Mouse (Mus musculus) forebrain, embryonic 10.5 days (tissue): Measurements from ENCODE around the gene Sftpa1. TPM values are rescaled to one million over a fixed set of nuclear protein-coding genes. Genes with fewer than 3 reads are reported as not detected.

Source experiments
- DNase-seq: peaks from one replicate; pipeline ENCODE4 v3.0.0-alpha.2; 2017; ENCODE audit warnings: low spot score; ENCODE audit errors: extremely low spot score
- H3K27ac ChIP-seq: fragments of 300-500 bp; sonication (generic); 2 replicates; pipeline ENCODE4 v1.5.1; 2016; ENCODE audit warnings: mild to moderate bottlenecking
- H3K27me3 ChIP-seq: fragments of 300-500 bp; sonication (generic); 2 replicates; pipeline ENCODE4 v1.6.1; 2016; ENCODE audit warnings: mild to moderate bottlenecking; ENCODE audit not compliant: poor library complexity, severe bottlenecking
- H3K36me3 ChIP-seq: fragments of 300-500 bp; sonication (generic); replicated peaks from 2 replicates; pipeline ENCODE4 v1.6.1; 2016; ENCODE audit warnings: mild to moderate bottlenecking, moderate library complexity
- H3K4me1 ChIP-seq: fragments of 300-500 bp; sonication (generic); 2 replicates; pipeline ENCODE4 v1.6.1; 2016
- H3K4me3 ChIP-seq: fragments of 300-500 bp; sonication (generic); 2 replicates; pipeline ENCODE4 v1.5.1; 2016; ENCODE audit warnings: mild to moderate bottlenecking, moderate library complexity
- H3K9me3 ChIP-seq: fragments of 300-500 bp; sonication (generic); 2 replicates; pipeline ENCODE4 v1.6.1; 2016; ENCODE audit warnings: mild to moderate bottlenecking, moderate library complexity
- WGBS: fragments of 180-500 bp; shearing (Covaris S2); methylation state at CpG from one replicate; pipeline ENCODE4 v1.1.7; 2016; 5-methylcytosine and 5-hydroxymethylcytosine counted together
- polyA plus RNA-seq: library from polyadenylated mRNA; unstranded; fragments of >200 nt; fragmentation: Nextera tagmentation; extraction: Ambion mirVana; gene quantifications from 2 replicates; pipeline ENCODE4 v1.2.1, GENCODE M21; 2016

Gene Sftpa1
- not detected in 2 replicates for polyA plus RNA-seq

DNA sequence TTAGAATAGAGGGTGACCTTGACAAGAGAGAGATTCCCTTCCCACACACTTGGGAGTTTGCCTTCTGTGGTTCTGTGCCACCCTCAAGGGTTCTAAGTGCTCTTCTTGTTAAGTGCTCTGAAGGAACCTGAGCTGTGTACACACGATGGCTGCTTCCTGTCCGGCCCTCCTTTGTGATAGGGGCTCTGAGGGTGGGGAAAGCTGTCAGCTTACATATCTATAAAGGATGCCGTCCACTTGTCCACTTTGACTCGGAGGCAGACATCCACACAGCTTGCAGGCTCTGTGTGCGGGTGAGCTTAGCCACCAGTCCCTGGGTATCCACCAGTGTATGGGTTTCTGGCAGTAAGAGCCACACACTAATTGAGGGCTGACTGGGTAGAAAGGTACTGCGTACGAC lies at the start of gene Sftpa1:
Gene Sftpa1 (plus strand): TSS at position 243 of the 400 bp plus-strand sequence.
- Histone ChIP-seq H3K4me1 (no peaks in the 10 kb centered on the region), H3K4me3 (no peak within 1 kb of the TSS), H3K9me3 (no peaks in the 10 kb centered on the region), H3K27me3 (no peaks in the 10 kb centered on the region), H3K27ac (no peak within 1 kb of the TSS), H3K36me3 (no peaks in the 10 kb centered on the region)
- 90% methylated on average over 7 of the region's 7 CpGs for WGBS
- no peak for DNase-seq

GRCm38 (mm10) chr14:41082408-41082807 lies 49.2 kb upstream of the Sftpa1 start:
- Histone ChIP-seq H3K27me3 (no peaks in the 10 kb centered on the region), H3K4me3 (no peak overlapping the region), H3K36me3 (no peaks in the 10 kb centered on the region), H3K9me3 (no peaks in the 10 kb centered on the region), H3K4me1 (peaks cover 5% of the 10 kb centered on the region; the same call in 1 of the 2 replicates), H3K27ac (no peak overlapping the region)
- 80% methylated on average over 2 of the region's 2 CpGs for WGBS
- DNase-seq: no peak

DNA sequence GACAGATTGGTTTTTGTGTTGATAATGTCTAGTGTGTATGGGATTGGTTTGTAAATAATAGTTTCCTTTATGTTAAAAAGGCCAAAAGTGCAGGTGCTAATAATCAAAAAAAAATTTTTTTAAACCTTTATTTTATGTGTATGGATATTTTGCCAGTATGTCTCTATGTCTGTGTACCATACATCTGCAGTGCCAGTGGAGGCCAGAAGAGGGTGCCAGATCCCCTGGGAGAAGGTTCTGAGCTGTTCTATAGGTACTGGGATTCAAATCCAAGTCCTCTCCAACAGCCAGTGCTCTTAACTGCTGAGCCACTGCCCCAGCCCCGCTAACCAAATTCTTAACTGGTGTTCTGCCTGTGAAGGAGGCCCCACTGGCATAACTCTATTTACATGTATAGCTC lies 44.1 kb upstream of the Sftpa1 start:
- WGBS: 76% methylated on average over 1 of the region's 1 CpGs
- Histone ChIP-seq H3K4me3 (no peak overlapping the region), H3K36me3 (no peaks in the 10 kb centered on the region), H3K4me1 (no peaks in the 10 kb centered on the region), H3K27ac (no peak overlapping the region), H3K27me3 (no peaks in the 10 kb centered on the region), H3K9me3 (no peaks in the 10 kb centered on the region)
- DNase-seq: no peak

DNA sequence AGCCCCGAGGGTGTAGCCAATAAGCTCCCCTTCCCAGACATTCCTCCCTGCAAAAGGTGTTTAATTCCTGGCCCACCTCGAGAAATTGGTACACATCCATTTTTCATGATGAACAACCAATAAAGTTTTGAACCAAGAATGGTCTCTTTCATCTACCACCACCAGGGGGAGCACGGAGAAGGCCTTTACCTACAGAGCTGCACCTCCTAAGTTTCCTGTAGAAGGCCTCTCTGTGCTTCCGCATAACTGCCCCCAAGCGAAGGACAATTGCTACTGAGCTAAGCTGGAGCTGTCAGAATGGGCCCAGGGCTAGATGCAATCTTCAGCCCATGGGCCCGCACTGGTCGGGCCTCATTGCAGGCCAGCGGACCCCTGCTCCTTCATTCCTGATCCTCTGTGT lies 40.8 kb upstream of the Sftpa1 start:
- Histone ChIP-seq H3K4me3 (no peak overlapping the region), H3K4me1 (no peaks in the 10 kb centered on the region), H3K27me3 (no peaks in the 10 kb centered on the region), H3K27ac (no peak overlapping the region), H3K36me3 (no peaks in the 10 kb centered on the region), H3K9me3 (no peaks in the 10 kb centered on the region)
- DNase-seq: peak; percentile 15
- WGBS: 46% methylated on average over 8 of the region's 8 CpGs

DNA sequence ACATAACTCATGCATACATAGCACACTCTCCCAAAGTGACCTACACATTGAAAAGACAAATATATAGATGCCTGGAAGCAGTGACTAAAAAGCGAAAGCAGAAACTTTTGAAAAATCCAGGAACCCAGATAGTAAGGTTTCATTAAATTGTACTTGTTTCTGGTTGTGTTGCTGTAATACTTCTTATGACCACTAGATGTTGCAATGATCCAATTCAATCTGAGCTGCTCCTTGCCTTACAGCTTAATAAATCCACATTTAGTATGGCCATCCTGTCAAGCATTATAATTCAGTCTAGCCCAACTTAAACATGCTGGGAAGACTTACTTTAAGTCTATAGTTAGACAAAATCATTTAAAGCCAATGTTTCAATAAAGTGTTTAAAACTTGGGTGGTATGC lies 37.5 kb upstream of the Sftpa1 start:
- no peaks in the 10 kb centered on the region for H3K36me3 ChIP-seq
- H3K27me3 ChIP-seq: no peaks in the 10 kb centered on the region
- WGBS: 55% methylated on average over 1 of the region's 1 CpGs
- H3K4me3 ChIP-seq: no peak overlapping the region
- H3K27ac ChIP-seq: no peak overlapping the region
- no peak for DNase-seq
- H3K4me1 ChIP-seq: no peaks in the 10 kb centered on the region
- no peaks in the 10 kb centered on the region for H3K9me3 ChIP-seq

DNA sequence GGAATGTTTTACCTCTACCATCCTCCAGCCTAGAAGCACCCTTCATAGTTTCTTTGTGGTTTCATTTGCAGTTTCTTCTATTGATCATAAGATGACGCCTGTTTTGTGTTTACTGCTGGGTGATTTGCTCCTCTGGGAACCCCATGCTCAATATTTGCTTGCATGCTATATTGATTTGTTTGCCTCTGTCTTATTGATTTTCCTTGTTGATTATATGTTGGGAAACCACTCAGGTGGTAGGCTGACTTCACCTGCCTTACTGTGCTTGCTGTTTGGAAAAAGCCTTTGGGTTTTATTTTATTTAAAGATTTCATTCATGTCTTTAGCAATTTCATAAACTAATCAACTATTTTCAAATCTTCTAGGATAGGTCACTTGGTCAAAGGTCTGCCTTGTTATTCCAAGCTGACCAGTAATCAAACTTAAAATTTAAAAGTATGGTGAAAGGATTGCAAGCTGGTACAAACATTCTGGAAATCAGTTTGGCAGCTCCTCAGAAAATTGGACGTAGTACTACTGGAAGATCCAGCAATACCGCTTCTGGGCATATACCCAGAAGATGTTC lies 35.2 kb upstream of the Sftpa1 start:
- H3K36me3 ChIP-seq: no peaks in the 10 kb centered on the region
- WGBS: 90% methylated on average over 3 of the region's 3 CpGs
- H3K27ac ChIP-seq: no peak overlapping the region
- no peaks in the 10 kb centered on the region for H3K9me3 ChIP-seq
- H3K27me3 ChIP-seq: no peaks in the 10 kb centered on the region
- H3K4me3 ChIP-seq: no peak overlapping the region
- no peak for DNase-seq
- H3K4me1 ChIP-seq: no peaks in the 10 kb centered on the region

DNA sequence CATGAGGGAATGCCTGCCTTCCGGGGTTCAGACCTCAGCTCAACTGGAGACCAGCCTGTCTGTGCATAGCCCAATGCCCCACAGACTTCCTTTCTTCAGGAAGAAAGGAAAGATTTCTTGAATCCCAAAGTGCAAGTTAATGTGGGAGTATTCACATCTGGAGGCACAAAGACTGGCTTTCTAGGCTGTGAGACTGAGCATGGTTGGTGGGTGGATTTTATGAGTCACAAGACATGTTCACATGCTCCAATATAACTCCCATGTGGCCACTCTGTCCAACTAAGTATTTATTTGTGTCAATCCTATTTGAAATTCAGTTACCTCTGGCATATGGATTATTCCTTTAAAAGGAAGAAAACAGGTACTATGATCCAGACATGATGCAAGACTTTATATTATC lies 32.9 kb upstream of the Sftpa1 start:
- 67% methylated on average over 1 of the region's 1 CpGs for WGBS
- no peak for DNase-seq
- H3K27me3 ChIP-seq: no peaks in the 10 kb centered on the region
- H3K9me3 ChIP-seq: no peaks in the 10 kb centered on the region
- H3K27ac ChIP-seq: no peak overlapping the region
- H3K4me3 ChIP-seq: no peak overlapping the region
- no peaks in the 10 kb centered on the region for H3K4me1 ChIP-seq
- H3K36me3 ChIP-seq: no peaks in the 10 kb centered on the region

DNA sequence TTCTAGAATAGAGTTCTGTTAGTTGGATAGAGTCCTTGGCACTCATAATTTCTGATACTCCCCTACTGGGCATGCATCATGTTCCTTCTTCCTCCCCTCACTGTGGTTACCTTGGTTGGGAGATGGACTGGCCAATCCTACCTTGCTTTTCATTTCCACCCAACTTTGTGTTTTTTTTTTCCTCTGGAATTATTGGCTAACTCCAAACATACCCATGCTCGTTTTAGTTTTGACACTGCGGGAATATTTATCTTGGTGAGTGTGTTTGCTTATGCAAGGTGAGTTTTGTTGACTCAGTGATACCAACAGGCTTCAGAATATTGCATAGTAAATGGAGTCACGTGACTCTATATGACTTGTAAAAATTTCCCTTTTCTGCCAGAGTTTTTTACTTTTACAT lies 30.9 kb upstream of the Sftpa1 start:
- no peaks in the 10 kb centered on the region for H3K4me1 ChIP-seq
- no peak for DNase-seq
- no peak overlapping the region for H3K27ac ChIP-seq
- H3K9me3 ChIP-seq: no peaks in the 10 kb centered on the region
- no peaks in the 10 kb centered on the region for H3K27me3 ChIP-seq
- H3K36me3 ChIP-seq: no peaks in the 10 kb centered on the region
- WGBS: 90% methylated on average over 3 of the region's 3 CpGs
- H3K4me3 ChIP-seq: no peak overlapping the region

DNA sequence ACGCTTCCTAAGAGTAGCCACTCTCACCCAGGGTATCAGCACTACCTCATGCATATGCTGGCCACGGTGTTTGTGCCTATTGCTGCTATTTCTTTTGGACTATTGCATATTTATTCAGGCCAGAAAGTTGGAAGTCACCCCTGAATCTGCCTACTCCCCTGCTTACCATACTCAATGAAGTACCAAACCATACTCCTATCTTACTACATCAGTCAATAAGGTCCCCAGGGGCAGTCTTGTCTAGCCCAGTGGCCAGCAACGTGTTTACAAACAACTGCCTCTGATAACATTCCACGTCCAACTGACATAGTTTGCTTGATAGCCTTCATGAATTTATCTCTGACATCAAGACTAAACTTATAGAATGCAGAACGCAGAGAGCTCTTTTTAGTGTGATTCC lies 30.3 kb upstream of the Sftpa1 start:
- H3K27ac ChIP-seq: no peak overlapping the region
- no peaks in the 10 kb centered on the region for H3K4me1 ChIP-seq
- H3K9me3 ChIP-seq: no peaks in the 10 kb centered on the region
- DNase-seq: no peak
- no peaks in the 10 kb centered on the region for H3K36me3 ChIP-seq
- H3K27me3 ChIP-seq: no peaks in the 10 kb centered on the region
- 90% methylated on average over 5 of the region's 5 CpGs for WGBS
- no peak overlapping the region for H3K4me3 ChIP-seq

DNA sequence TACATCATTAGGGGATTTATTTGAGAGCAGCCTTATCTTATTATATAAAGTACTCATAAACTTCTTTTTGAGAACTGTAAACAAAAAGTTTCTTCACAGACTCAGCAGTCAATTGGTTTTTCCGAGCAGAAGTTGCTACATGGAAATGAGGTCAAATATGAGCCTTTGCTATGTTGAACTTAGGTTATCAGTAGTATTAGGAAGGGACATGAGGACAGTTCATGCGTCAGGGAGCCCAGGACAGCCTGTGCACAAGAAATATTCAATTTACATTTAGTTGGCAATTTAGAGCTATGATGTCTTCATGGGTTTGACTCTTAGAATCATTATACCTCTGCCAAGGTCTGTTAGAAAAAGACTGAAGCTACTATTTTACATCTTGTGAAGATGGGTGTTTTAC lies 29.3 kb upstream of the Sftpa1 start:
- 83% methylated on average over 2 of the region's 2 CpGs for WGBS
- no peaks in the 10 kb centered on the region for H3K9me3 ChIP-seq
- no peaks in the 10 kb centered on the region for H3K4me1 ChIP-seq
- H3K4me3 ChIP-seq: no peak overlapping the region
- H3K27me3 ChIP-seq: no peaks in the 10 kb centered on the region
- no peak overlapping the region for H3K27ac ChIP-seq
- no peaks in the 10 kb centered on the region for H3K36me3 ChIP-seq
- DNase-seq: no peak

DNA sequence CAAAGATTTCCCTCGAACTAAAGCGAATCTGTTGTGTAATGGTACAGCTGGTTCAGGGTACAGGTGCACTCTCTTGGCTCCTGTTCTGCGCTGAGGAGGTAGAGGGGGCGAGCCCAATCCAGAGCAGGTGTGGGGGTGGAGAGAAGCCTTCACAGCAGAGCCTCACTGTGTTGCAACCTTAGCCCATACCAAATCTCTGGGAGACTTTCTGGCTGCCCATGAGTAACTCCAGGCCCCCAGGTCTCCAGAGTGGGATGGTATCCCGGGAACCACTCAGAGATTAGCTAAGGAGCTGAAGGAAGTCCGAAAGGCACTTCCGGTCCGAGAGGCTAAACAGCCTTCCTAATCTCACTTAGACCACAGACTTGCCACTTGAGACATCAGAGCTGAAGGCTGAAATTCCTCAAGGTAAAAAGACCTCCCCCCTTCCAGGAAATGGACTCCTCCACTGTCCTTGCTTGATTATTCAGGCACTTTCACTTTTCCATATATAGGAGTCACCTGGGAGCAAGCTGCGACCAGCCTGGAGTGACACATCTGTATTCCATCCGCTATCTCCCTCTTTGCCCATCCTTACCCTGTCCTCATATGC lies 26.6 kb upstream of the Sftpa1 start, which contains the start of gene Mat1a:
Gene Mat1a (plus strand): TSS at position 183 of the 592 bp plus-strand sequence.
- no peak within 1 kb of the TSS for H3K27ac ChIP-seq
- no peaks in the 10 kb centered on the region for H3K27me3 ChIP-seq
- H3K4me3 ChIP-seq: no peak within 1 kb of the TSS
- no peak for DNase-seq
- WGBS: 75% methylated on average over 10 of the region's 10 CpGs
- no peaks in the 10 kb centered on the region for H3K9me3 ChIP-seq
- H3K36me3 ChIP-seq: no peaks in the 10 kb centered on the region
- no peaks in the 10 kb centered on the region for H3K4me1 ChIP-seq

- Histone ChIP-seq H3K4me3 (no peak overlapping the region), H3K4me1 (no peaks in the 10 kb centered on the region), H3K9me3 (no peaks in the 10 kb centered on the region), H3K27ac (no peak overlapping the region), H3K36me3 (no peaks in the 10 kb centered on the region), H3K27me3 (no peaks in the 10 kb centered on the region)
- DNase-seq: no peak
- WGBS: 88% methylated on average over 7 of the region's 7 CpGs
Measured at GRCm38 (mm10) chr14:41111031-41111668, 20.4 kb upstream of the Sftpa1 start.

DNA sequence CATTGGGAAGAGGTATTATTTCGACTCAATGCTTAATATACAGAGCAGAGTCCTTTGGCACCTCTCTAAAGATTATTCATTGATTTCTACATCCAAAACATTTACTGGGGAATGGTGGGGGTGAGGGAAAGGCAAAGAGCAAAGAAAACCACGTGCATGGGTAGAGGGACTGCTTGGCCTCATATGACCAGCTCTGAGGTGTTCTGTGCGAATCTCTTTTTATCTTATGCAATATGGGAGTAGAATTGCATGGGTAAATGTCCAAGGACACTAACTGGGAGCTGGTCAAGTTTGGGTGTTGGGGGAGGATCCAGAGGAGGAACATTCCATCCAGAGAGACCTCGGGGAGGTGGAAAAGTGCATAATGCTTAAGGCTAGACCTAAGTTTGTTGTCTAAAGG lies 18.6 kb upstream of the Sftpa1 start:
- H3K36me3 ChIP-seq: no peaks in the 10 kb centered on the region
- H3K4me1 ChIP-seq: no peaks in the 10 kb centered on the region
- no peak for DNase-seq
- H3K4me3 ChIP-seq: no peak overlapping the region
- H3K27me3 ChIP-seq: no peaks in the 10 kb centered on the region
- 74% methylated on average over 4 of the region's 4 CpGs for WGBS
- no peak overlapping the region for H3K27ac ChIP-seq
- no peaks in the 10 kb centered on the region for H3K9me3 ChIP-seq
